Mouse (Mus musculus): ENCODE data around the gene Adad2. TPM values are rescaled to one million over a fixed set of nuclear protein-coding genes. Genes with fewer than 3 reads are reported as not detected.
A peak's percentile ranks its signal among the peaks of the same experiment; 100 is the strongest.

Gene Adad2
- polyA plus RNA-seq, 1 experiment from 2014 or later: not detected

GRCm38 (mm10) chr8:119575366-119575726 is 37.2 kb upstream of the Adad2 start:
- Histone ChIP-seq H3K27ac (ENCODE audit: low read length) (no peak overlapping the region), H3K9ac (ENCODE audit: low read depth, low read length) (peak overlapping the region; percentile 58), H3K4me1 (ENCODE audit: control insufficient read depth, low read depth, low read length) (peaks cover 44% of the 10 kb centered on the region), H3K9me3 (replicated peaks; ENCODE audit: control insufficient read depth, low read length) (no peaks in the 10 kb centered on the region), H3K4me3 (ENCODE audit: low read depth, low read length) (peak overlapping the region; percentile 77), H3K27me3 (ENCODE audit: control insufficient read depth, insufficient read depth, low read depth, low read length) (no peaks in the 10 kb centered on the region), H3K4me2 (ENCODE audit: low read depth, low read length) (peak overlapping the region; percentile 94), H3K36me3 (ENCODE audit: control insufficient read depth, insufficient read depth) (no peaks in the 10 kb centered on the region)
- ATAC-seq (ENCODE audit: low read depth): no peak
- 2% methylated on average over 16 of the region's 16 CpGs for WGBS (ENCODE audit: insufficient replicate concordance)

GRCm38 (mm10) chr8:119579096-119579495 is 33.5 kb upstream of the Adad2 start:
- H3K4me1 ChIP-seq (ENCODE audit: control insufficient read depth, low read depth, low read length): peaks cover 41% of the 10 kb centered on the region

DNA sequence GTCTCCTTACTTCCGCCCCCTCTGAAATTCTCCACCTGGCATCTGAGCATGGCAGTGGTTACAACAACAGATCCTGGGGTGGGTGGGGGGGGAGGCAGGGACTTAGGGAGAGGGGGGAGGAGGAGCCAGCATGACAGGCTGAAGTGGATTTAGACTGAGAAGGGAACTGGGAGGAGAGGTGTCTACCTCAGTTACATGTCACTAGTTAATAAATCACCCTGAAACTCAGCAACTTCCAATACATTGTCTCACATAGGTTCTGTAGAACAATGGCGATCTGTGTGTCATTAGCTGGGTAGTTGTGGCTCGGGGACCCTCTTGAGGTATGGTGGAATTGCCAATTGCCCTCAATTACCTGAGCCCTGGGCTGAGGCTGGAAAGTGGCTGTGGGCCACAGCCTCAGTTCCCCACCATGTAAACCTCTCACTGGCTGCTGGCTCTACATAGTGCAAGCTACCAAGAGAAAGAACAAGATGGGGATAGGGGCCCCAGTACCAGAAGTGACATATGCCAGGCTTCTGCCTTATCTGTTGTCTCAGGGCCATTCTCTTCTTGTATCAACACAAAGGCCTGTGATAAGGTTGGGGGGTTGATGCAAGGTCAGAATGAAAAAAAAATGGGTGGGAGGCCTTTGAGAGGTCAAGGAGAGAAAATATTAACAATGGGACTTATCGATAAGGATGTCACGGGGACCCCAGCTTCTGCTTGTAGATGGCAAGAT is 31.9 kb upstream of the Adad2 start:
- Histone ChIP-seq H3K27me3 (ENCODE audit: control insufficient read depth, insufficient read depth, low read depth, low read length) (no peaks in the 10 kb centered on the region), H3K36me3 (ENCODE audit: control insufficient read depth, insufficient read depth) (no peaks in the 10 kb centered on the region), H3K4me2 (ENCODE audit: low read depth, low read length) (0 out of 2 replicates have a peak overlapping the region, but pooled peaks have one; percentile 11), H3K4me1 (ENCODE audit: control insufficient read depth, low read depth, low read length) (peaks cover 35% of the 10 kb centered on the region), H3K4me3 (ENCODE audit: low read depth, low read length) (no peak overlapping the region), H3K9me3 (replicated peaks; ENCODE audit: control insufficient read depth, low read length) (no peaks in the 10 kb centered on the region), H3K27ac (ENCODE audit: low read length) (no peak overlapping the region), H3K9ac (ENCODE audit: low read depth, low read length) (no peak overlapping the region)
- 40% methylated on average over 5 of the region's 5 CpGs for WGBS (ENCODE audit: insufficient replicate concordance)
- peak; percentile 75 for ATAC-seq (ENCODE audit: low read depth)

More at GRCm38 (mm10) chr8:119579096-119579495, 33.5 kb upstream of the Adad2 start:
- Histone ChIP-seq H3K36me3 (ENCODE audit: control insufficient read depth, insufficient read depth) (no peaks in the 10 kb centered on the region), H3K9ac (ENCODE audit: low read depth, low read length) (no peak overlapping the region), H3K4me3 (ENCODE audit: low read depth, low read length) (no peak overlapping the region), H3K4me2 (ENCODE audit: low read depth, low read length) (no peak overlapping the region), H3K27ac (ENCODE audit: low read length) (no peak overlapping the region), H3K9me3 (replicated peaks; ENCODE audit: control insufficient read depth, low read length) (no peaks in the 10 kb centered on the region), H3K27me3 (ENCODE audit: control insufficient read depth, insufficient read depth, low read depth, low read length) (no peaks in the 10 kb centered on the region)
- ATAC-seq (ENCODE audit: low read depth): no peak
- 47% methylated on average over 13 of the region's 13 CpGs for WGBS (ENCODE audit: insufficient replicate concordance)

DNA sequence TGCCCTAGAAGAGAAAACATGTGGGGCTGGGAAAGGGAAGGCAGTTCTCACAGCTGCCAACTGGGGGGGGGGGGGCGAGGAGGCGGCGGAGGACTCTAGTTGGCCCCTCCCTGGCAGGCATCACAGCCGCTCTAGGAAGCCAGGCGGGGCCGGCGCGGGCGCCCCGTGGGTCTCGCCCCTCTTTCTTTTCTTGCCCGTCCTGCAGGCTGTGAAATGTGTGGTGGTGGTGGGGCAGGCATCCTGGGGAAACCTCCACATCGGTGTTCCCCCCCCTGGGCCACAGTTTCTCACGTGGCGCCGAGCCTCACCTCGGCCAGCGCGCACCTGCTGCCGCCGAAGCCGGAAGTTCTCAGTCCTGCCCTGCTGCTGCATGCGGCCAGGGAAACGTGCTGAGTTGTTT is 26.6 kb upstream of the Adad2 start:
- Histone ChIP-seq H3K36me3 (ENCODE audit: control insufficient read depth, insufficient read depth) (no peaks in the 10 kb centered on the region), H3K4me3 (ENCODE audit: low read depth, low read length) (peak overlapping the region; percentile 54), H3K27ac (ENCODE audit: low read length) (no peak overlapping the region), H3K9ac (ENCODE audit: low read depth, low read length) (peak overlapping the region; percentile 53; the same call in 1 of the 2 replicates), H3K4me1 (ENCODE audit: control insufficient read depth, low read depth, low read length) (peaks cover 18% of the 10 kb centered on the region), H3K27me3 (ENCODE audit: control insufficient read depth, insufficient read depth, low read depth, low read length) (no peaks in the 10 kb centered on the region), H3K4me2 (ENCODE audit: low read depth, low read length) (peak overlapping the region; percentile 61), H3K9me3 (replicated peaks; ENCODE audit: control insufficient read depth, low read length) (no peaks in the 10 kb centered on the region)
- peak; percentile 51 for ATAC-seq (ENCODE audit: low read depth)
- whole genome bisulfite sequencing (ENCODE audit: insufficient replicate concordance): 16% methylated on average over 24 of the region's 24 CpGs

GRCm38 (mm10) chr8:119588321-119588720 is 24.2 kb upstream of the Adad2 start:
- Histone ChIP-seq H3K27ac (ENCODE audit: low read length) (no peak overlapping the region), H3K4me3 (ENCODE audit: low read depth, low read length) (no peak overlapping the region), H3K36me3 (ENCODE audit: control insufficient read depth, insufficient read depth) (no peaks in the 10 kb centered on the region), H3K4me2 (ENCODE audit: low read depth, low read length) (no peak overlapping the region), H3K4me1 (ENCODE audit: control insufficient read depth, low read depth, low read length) (peaks cover 7% of the 10 kb centered on the region), H3K9ac (ENCODE audit: low read depth, low read length) (no peak overlapping the region), H3K9me3 (replicated peaks; ENCODE audit: control insufficient read depth, low read length) (no peaks in the 10 kb centered on the region), H3K27me3 (ENCODE audit: control insufficient read depth, insufficient read depth, low read depth, low read length) (no peaks in the 10 kb centered on the region)
- 60% methylated on average over 4 of the region's 4 CpGs for WGBS (ENCODE audit: insufficient replicate concordance)
- no peak for ATAC-seq (ENCODE audit: low read depth)

DNA sequence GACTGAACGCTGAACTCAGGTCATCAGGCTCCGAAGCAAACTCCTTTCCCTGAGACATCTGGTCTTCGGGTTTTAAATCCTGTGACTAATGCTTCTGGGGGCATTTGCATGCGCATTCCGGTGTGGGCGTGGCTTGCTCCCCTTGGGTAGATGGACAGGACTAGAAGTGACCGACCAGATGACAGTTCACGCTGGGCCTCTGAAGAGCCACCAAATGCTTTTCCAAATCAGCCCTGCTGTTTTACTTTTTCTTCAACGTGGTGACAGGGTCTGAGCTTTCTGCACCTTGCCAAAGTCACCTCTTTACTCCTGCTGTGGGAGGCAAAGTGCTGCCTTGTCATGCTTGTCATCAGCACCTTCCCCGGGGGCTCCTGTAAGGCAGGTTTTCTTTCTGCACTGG is 23.7 kb upstream of the Adad2 start:
- Histone ChIP-seq H3K4me1 (ENCODE audit: control insufficient read depth, low read depth, low read length) (peaks cover 7% of the 10 kb centered on the region), H3K4me2 (ENCODE audit: low read depth, low read length) (no peak overlapping the region), H3K27ac (ENCODE audit: low read length) (no peak overlapping the region), H3K9ac (ENCODE audit: low read depth, low read length) (no peak overlapping the region), H3K9me3 (replicated peaks; ENCODE audit: control insufficient read depth, low read length) (no peaks in the 10 kb centered on the region), H3K27me3 (ENCODE audit: control insufficient read depth, insufficient read depth, low read depth, low read length) (no peaks in the 10 kb centered on the region), H3K36me3 (ENCODE audit: control insufficient read depth, insufficient read depth) (no peaks in the 10 kb centered on the region), H3K4me3 (ENCODE audit: low read depth, low read length) (no peak overlapping the region)
- ATAC-seq (ENCODE audit: low read depth): no peak
- WGBS (ENCODE audit: insufficient replicate concordance): 42% methylated on average over 10 of the region's 10 CpGs

- Histone ChIP-seq H3K9ac (ENCODE audit: low read depth, low read length) (no peak overlapping the region), H3K9me3 (replicated peaks; ENCODE audit: control insufficient read depth, low read length) (no peaks in the 10 kb centered on the region), H3K4me3 (ENCODE audit: low read depth, low read length) (no peak overlapping the region), H3K4me1 (ENCODE audit: control insufficient read depth, low read depth, low read length) (peaks cover 7% of the 10 kb centered on the region), H3K27me3 (ENCODE audit: control insufficient read depth, insufficient read depth, low read depth, low read length) (no peaks in the 10 kb centered on the region), H3K36me3 (ENCODE audit: control insufficient read depth, insufficient read depth) (no peaks in the 10 kb centered on the region), H3K27ac (ENCODE audit: low read length) (no peak overlapping the region), H3K4me2 (ENCODE audit: low read depth, low read length) (no peak overlapping the region)
- no peak for ATAC-seq (ENCODE audit: low read depth)
- 62% methylated on average over 14 of the region's 14 CpGs for WGBS (ENCODE audit: insufficient replicate concordance)
Measured at GRCm38 (mm10) chr8:119590348-119590747, 22.2 kb upstream of the Adad2 start.

DNA sequence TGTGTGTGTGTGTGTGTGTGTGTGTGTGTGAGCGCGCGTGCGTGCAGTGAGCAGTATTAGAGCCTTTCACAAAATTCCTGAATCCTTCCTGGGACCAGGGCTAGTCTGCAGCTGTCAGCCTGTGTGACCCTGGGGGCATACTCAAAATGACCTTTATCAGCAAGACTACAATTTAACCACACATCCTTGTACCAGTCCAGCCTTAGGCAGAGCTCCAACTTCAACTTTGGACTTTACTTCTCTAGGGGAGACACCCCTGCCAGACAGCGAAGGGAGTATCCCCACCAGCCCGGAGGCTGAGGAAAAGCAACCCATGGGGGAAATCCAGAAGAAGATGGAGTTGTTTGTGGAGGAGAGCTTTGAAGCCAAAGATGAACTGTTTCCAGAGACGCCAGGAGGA is 21.1 kb upstream of the Adad2 start:
- ATAC-seq (ENCODE audit: low read depth): no peak
- no peaks in the 10 kb centered on the region for H3K4me1 ChIP-seq (ENCODE audit: control insufficient read depth, low read depth, low read length)
- no peak overlapping the region for H3K27ac ChIP-seq (ENCODE audit: low read length)
- H3K4me3 ChIP-seq (ENCODE audit: low read depth, low read length): no peak overlapping the region
- H3K9ac ChIP-seq (ENCODE audit: low read depth, low read length): no peak overlapping the region
- H3K9me3 ChIP-seq (replicated peaks; ENCODE audit: control insufficient read depth, low read length): no peaks in the 10 kb centered on the region
- H3K27me3 ChIP-seq (ENCODE audit: control insufficient read depth, insufficient read depth, low read depth, low read length): no peaks in the 10 kb centered on the region
- H3K4me2 ChIP-seq (ENCODE audit: low read depth, low read length): no peak overlapping the region
- H3K36me3 ChIP-seq (ENCODE audit: control insufficient read depth, insufficient read depth): no peaks in the 10 kb centered on the region
- WGBS (ENCODE audit: insufficient replicate concordance): 75% methylated on average over 7 of the region's 7 CpGs

DNA sequence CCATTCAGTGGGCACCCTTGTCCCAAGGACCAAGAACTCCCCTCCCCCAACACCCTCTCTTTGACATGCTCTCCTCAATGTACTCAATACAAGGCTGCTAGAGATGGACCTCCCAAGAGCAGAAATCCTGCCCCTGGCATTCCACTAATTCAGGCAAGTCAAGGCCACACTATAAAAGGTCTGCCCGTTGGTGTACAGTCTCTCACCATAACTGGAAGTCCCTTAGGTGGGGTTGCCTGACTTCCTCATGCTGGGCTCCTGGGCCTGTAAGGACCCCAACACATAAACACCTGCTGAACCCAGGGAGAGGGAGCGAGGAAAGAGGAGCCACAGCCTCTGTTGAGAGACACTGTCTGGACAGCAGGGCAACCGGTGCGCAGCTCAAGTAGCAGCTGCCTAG is 8.8 kb upstream of the Adad2 start:
- 88% methylated on average over 4 of the region's 4 CpGs for WGBS (ENCODE audit: insufficient replicate concordance)
- peak overlapping the region; percentile 86 for H3K4me3 ChIP-seq (ENCODE audit: low read depth, low read length)
- H3K9me3 ChIP-seq (replicated peaks; ENCODE audit: control insufficient read depth, low read length): no peaks in the 10 kb centered on the region
- no peak for ATAC-seq (ENCODE audit: low read depth)
- H3K4me2 ChIP-seq (ENCODE audit: low read depth, low read length): peak overlapping the region; percentile 89
- H3K36me3 ChIP-seq (ENCODE audit: control insufficient read depth, insufficient read depth): peaks cover 18% of the 10 kb centered on the region; the same call in 1 of the 2 replicates
- no peak overlapping the region; the same call in 1 of the 2 replicates for H3K9ac ChIP-seq (ENCODE audit: low read depth, low read length)
- no peak overlapping the region for H3K27ac ChIP-seq (ENCODE audit: low read length)
- H3K27me3 ChIP-seq (ENCODE audit: control insufficient read depth, insufficient read depth, low read depth, low read length): no peaks in the 10 kb centered on the region
- peaks cover 15% of the 10 kb centered on the region for H3K4me1 ChIP-seq (ENCODE audit: control insufficient read depth, low read depth, low read length)
